Mouse (Mus musculus): ENCODE data around the gene Olfr723.
"Not testable (repeated sequence)": the region's sequence is repeated elsewhere in the genome, so short reads cannot be mapped to it uniquely, and the experiment has no call there.

Gene Olfr723

GRCm38 (mm10) chr14:49931687-49932086 lies at the start of gene Olfr723:
TSS of gene Olfr723 (minus strand) at chr14:49931787.
- not testable (repeated sequence) for DNase-seq

DNA sequence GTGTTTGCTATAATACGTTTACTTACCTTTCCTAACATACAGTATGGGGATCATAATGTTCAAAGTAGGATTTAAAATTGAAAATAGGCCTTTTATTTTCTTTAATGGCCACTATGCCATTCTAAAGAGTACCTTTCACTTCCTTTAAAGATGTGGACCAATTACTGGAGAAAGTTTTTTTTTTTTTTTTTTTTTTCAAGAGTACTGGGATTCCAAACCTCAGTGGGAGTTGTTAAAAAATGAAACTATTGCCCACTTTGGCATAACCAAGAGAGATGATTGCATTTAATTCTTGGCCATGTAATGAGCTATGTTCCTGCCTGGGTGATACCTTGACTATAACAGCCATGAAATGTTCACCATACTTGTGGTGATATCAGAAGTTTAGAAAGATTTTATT lies 31.6 kb upstream of the Olfr723 start, which contains the start of gene Olfr724:
Olfr724 (minus strand) TSS at position 101 of the 400 bp plus-strand sequence.
- not testable (repeated sequence) for DNase-seq

- DNase-seq = no peak
Observed at GRCm38 (mm10) chr14:49955890-49956289, 24.3 kb upstream of the Olfr723 start.

DNA sequence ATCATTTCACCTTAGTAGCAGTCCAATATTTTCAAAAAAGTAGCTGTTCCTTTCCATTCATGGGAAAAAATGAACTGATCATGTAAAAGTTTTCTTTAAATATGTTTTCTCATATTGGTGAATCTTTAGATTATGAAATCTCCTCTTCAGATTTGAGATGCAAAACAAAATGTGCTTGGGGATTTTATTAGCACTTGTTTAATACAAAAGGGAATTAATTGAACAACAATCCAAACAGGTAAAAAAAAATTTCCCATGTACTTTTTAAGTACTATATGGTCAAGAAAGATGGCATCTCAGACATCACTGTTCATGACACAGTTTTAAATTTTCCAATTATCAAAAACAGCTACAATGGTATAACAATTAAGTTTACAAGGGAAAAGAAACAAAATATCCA lies 29.7 kb downstream of the Olfr723 start, which contains the start of gene Olfr722:
Olfr722 (minus strand) TSS at position 101 of the 400 bp plus-strand sequence.
- no peak for DNase-seq

All from lung, postnatal 10 days (tissue).